Mouse (Mus musculus): ENCODE data around the gene Top3a.

- no peak for TF ChIP-seq TAL1 (IDR thresholded peaks at IDR 0.05; ENCODE audit: low read length)
- TF ChIP-seq GATA1 (IDR thresholded peaks at IDR 0.05; ENCODE audit: low read length): no peak
These were observed 68.5 kb downstream of the Top3a start for GRCm38 (mm10) chr11:60708631-60709030.
